Mouse (Mus musculus): ENCODE results near the gene Clybl. TPM values are rescaled to one million over a fixed set of nuclear protein-coding genes. Genes with fewer than 3 reads are reported as not detected.

Clybl gene
- total and polyA plus RNA-seq, 3 experiments = 13.4 to 36.6 TPM; not detected in 1

DNA sequence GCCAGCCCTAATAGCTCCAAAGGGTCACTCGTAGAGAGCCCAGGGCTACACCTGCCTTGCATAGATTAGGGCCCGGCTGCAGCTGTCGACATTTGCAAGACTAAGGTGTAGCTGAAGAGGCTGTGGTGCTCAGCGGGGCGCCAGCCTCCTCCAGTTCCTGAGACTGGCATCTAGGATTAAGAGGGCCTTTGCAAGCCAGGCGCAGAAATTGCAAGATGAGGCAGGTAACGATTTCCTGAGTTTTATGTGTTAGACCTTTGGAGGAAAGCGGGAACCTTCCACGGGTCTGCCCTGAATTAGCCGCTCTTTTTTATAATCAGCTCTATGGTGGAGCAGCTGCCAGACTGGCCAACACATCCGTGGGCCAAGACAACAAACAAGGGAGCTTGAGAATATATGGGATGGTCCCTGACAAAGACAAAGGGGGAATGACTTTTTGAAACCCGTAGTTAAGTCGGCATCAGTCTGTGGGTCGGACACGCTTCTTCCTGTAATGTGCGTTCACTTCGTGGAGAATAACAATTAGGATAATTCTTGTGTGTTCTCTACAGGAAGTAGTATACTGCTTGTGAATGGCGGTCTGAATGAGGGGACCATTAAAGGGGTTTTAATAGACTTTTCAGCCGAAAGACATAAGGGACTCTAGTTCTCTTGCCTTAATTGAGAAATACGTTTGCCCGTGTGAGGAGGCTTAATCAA is 74.2 kb downstream of the Clybl start:
- H3K27me3 ChIP-seq (ENCODE audit: control insufficient read depth in 1 of 2, insufficient read depth in 2 of 2, low read length in 2 of 2) = no peaks in the 10 kb centered on the region
- H3K27ac ChIP-seq (ENCODE audit: control insufficient read depth, low read depth, low read length) = no peak overlapping the region
- peaks cover 0 to 3% of the 10 kb centered on the region in 2 experiments; a peak in 2 of 4 replicates for H3K36me3 ChIP-seq (ENCODE audit: control insufficient read depth in 1 of 2, insufficient read depth in 2 of 2, low read length in 2 of 2)
- no peaks in the 10 kb centered on the region for H3K9me3 ChIP-seq (replicated peaks; ENCODE audit: insufficient read depth, low read length)
- no peak overlapping the region for H3K4me3 ChIP-seq (ENCODE audit: control insufficient read depth in 1 of 2, insufficient read depth in 1 of 2, low read depth in 2 of 2, low read length in 2 of 2)
- TF ChIP-seq ZC3H11A (IDR thresholded peaks at IDR 0.05; ENCODE audit: low read depth, low read length) (no peak), MEF2A (IDR thresholded peaks at IDR 0.05; ENCODE audit: extremely low read depth, insufficient replicate concordance, low read depth, low read length, poor library complexity, severe bottlenecking) (no peak), RCOR1 (IDR thresholded peaks at IDR 0.05; ENCODE audit: low read depth, low read length) (no peak), POLR2AphosphoS5 (IDR thresholded peaks at IDR 0.05; ENCODE audit: borderline replicate concordance, low read depth, low read length) (no peak), EP300 (IDR thresholded peaks at IDR 0.05; ENCODE audit: low read depth in 1 of 2, low read length in 2 of 2) (no peak), MAZ (IDR thresholded peaks at IDR 0.05; ENCODE audit: low read depth, low read length) (no peak)
- no peak overlapping the region for H3K9ac ChIP-seq (ENCODE audit: control insufficient read depth, low read depth, low read length, poor library complexity, severe bottlenecking)
- no peaks in the 10 kb centered on the region for H3K4me1 ChIP-seq (ENCODE audit: control insufficient read depth in 1 of 2, insufficient read depth in 2 of 2, low read length in 2 of 2)
- H3K79me2 ChIP-seq (ENCODE audit: control insufficient read depth, insufficient read depth, low read length, poor library complexity) = no peaks in the 10 kb centered on the region
- no peak for DNase-seq (ENCODE audit: low read depth, low spot score)

GRCm38 (mm10) chr14:122256261-122256634 is 74.7 kb downstream of the Clybl start:
- Histone ChIP-seq H3K4me1 (ENCODE audit: control insufficient read depth in 1 of 2, insufficient read depth in 2 of 2, low read length in 2 of 2) (no peaks in the 10 kb centered on the region), H3K9me3 (replicated peaks; ENCODE audit: insufficient read depth, low read length) (no peaks in the 10 kb centered on the region), H3K27ac (ENCODE audit: control insufficient read depth, low read depth, low read length) (no peak overlapping the region), H3K9ac (ENCODE audit: control insufficient read depth, low read depth, low read length, poor library complexity, severe bottlenecking) (no peak overlapping the region), H3K4me3 (ENCODE audit: control insufficient read depth in 1 of 2, insufficient read depth in 1 of 2, low read depth in 2 of 2, low read length in 2 of 2) (no peak overlapping the region), H3K79me2 (ENCODE audit: control insufficient read depth, insufficient read depth, low read length, poor library complexity) (no peaks in the 10 kb centered on the region), H3K36me3 (ENCODE audit: control insufficient read depth in 1 of 2, insufficient read depth in 2 of 2, low read length in 2 of 2) (peaks cover 0 to 3% of the 10 kb centered on the region in 2 experiments; a peak in 2 of 4 replicates), H3K27me3 (ENCODE audit: control insufficient read depth in 1 of 2, insufficient read depth in 2 of 2, low read length in 2 of 2) (no peaks in the 10 kb centered on the region)
- no peak for DNase-seq (ENCODE audit: low read depth, low spot score)
- TF ChIP-seq GABPA (IDR thresholded peaks at IDR 0.05; ENCODE audit: low read depth, low read length) (no peak), MXI1 (IDR thresholded peaks at IDR 0.05; ENCODE audit: low read depth, low read length) (no peak), POLR2AphosphoS2 (IDR thresholded peaks at IDR 0.05; ENCODE audit: low read length) (no peak), ZKSCAN1 (IDR thresholded peaks at IDR 0.05; ENCODE audit: low read depth, low read length) (no peak), RAD21 (IDR thresholded peaks at IDR 0.05; ENCODE audit: low read depth, low read length) (no peak), KAT2A (conservative IDR thresholded peaks at IDR 0.05; ENCODE audit: low read depth, low read length) (no peak), ZNF384 (IDR thresholded peaks at IDR 0.05; ENCODE audit: low read depth, low read length) (no peak), ETS1 (IDR thresholded peaks at IDR 0.05; ENCODE audit: low read depth, low read length) (no peak), HCFC1 (IDR thresholded peaks at IDR 0.05; ENCODE audit: low read depth, low read length) (no peak), MAZ (IDR thresholded peaks at IDR 0.05; ENCODE audit: low read depth, low read length) (no peak), POLR2AphosphoS5 (IDR thresholded peaks at IDR 0.05; ENCODE audit: borderline replicate concordance, low read depth, low read length) (no peak), USF2 (IDR thresholded peaks at IDR 0.05; ENCODE audit: borderline replicate concordance in 1 of 2, insufficient read depth in 1 of 2, low read depth in 1 of 2, low read length in 2 of 2) (no peak)
